Mouse (Mus musculus): Measurements from ENCODE around the gene Pi4kb. TPM values are rescaled to one million over a fixed set of nuclear protein-coding genes. Genes with fewer than 3 reads are reported as not detected.

Gene Pi4kb
- polyA plus RNA-seq, 1 experiment from 2014 or later: 21.1 TPM

- WGBS: 84% methylated on average over 5 of the region's 5 CpGs
- ATAC-seq: no peak
- Histone ChIP-seq H3K4me2 (ENCODE audit: low read length) (peak overlapping the region; percentile 54), H3K9ac (ENCODE audit: low read depth, low read length) (no peak overlapping the region), H3K4me3 (ENCODE audit: low read depth, low read length) (no peak overlapping the region), H3K27me3 (ENCODE audit: control insufficient read depth, insufficient read depth, low read depth, low read length) (no peaks in the 10 kb centered on the region), H3K36me3 (ENCODE audit: control insufficient read depth, insufficient read depth, low read length) (no peaks in the 10 kb centered on the region), H3K9me3 (replicated peaks; ENCODE audit: control insufficient read depth, low read length, poor library complexity, severe bottlenecking) (no peaks in the 10 kb centered on the region), H3K4me1 (ENCODE audit: control insufficient read depth, insufficient read depth, low read length) (peaks cover 14% of the 10 kb centered on the region), H3K27ac (ENCODE audit: low read length) (no peak overlapping the region)
Measured at GRCm38 (mm10) chr3:94973620-94974019, 911 bp upstream of the Pi4kb start.

- ATAC-seq: peak; percentile 44
- Histone ChIP-seq H3K27ac (ENCODE audit: low read length) (0 out of 2 replicates have a peak overlapping the region, but pooled peaks have one; percentile 48), H3K4me1 (ENCODE audit: control insufficient read depth, insufficient read depth, low read length) (peaks cover 14% of the 10 kb centered on the region), H3K27me3 (ENCODE audit: control insufficient read depth, insufficient read depth, low read depth, low read length) (no peaks in the 10 kb centered on the region), H3K4me2 (ENCODE audit: low read length) (peak overlapping the region; percentile 54), H3K9me3 (replicated peaks; ENCODE audit: control insufficient read depth, low read length, poor library complexity, severe bottlenecking) (no peaks in the 10 kb centered on the region), H3K9ac (ENCODE audit: low read depth, low read length) (peak overlapping the region; percentile 61), H3K4me3 (ENCODE audit: low read depth, low read length) (peak overlapping the region; percentile 75), H3K36me3 (ENCODE audit: control insufficient read depth, insufficient read depth, low read length) (no peaks in the 10 kb centered on the region)
- WGBS: 14% methylated on average over 9 of the region's 9 CpGs
Measured at GRCm38 (mm10) chr3:94974026-94974527, 454 bp upstream of the Pi4kb start.

DNA sequence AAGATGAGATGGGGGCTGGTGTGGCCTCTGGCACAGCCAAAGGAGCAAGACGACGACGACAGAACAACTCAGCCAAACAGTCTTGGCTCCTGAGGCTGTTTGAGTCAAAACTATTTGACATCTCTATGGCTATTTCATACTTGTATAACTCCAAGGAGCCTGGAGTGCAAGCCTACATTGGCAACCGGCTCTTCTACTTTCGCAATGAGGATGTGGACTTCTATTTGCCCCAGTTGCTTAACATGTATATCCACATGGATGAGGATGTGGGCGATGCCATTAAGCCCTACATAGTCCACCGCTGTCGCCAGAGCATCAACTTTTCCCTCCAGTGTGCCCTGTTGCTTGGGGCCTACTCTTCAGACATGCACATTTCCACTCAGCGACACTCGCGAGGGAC, 9.8 kb downstream of the Pi4kb start:
- Histone ChIP-seq H3K36me3 (ENCODE audit: control insufficient read depth, insufficient read depth, low read length) (peaks cover 4% of the 10 kb centered on the region; the same call in 1 of the 2 replicates), H3K4me2 (ENCODE audit: low read length) (no peak overlapping the region), H3K27ac (ENCODE audit: low read length) (no peak overlapping the region), H3K27me3 (ENCODE audit: control insufficient read depth, insufficient read depth, low read depth, low read length) (no peaks in the 10 kb centered on the region), H3K4me3 (ENCODE audit: low read depth, low read length) (no peak overlapping the region), H3K9me3 (replicated peaks; ENCODE audit: control insufficient read depth, low read length, poor library complexity, severe bottlenecking) (no peaks in the 10 kb centered on the region), H3K4me1 (ENCODE audit: control insufficient read depth, insufficient read depth, low read length) (no peaks in the 10 kb centered on the region), H3K9ac (ENCODE audit: low read depth, low read length) (no peak overlapping the region)
- WGBS: 92% methylated on average over 11 of the region's 11 CpGs
- ATAC-seq: no peak

- no peak overlapping the region for H3K27ac ChIP-seq (ENCODE audit: low read length)
- no peaks in the 10 kb centered on the region for H3K27me3 ChIP-seq (ENCODE audit: control insufficient read depth, insufficient read depth, low read depth, low read length)
- ATAC-seq: no peak
- H3K9ac ChIP-seq (ENCODE audit: low read depth, low read length): no peak overlapping the region
- no peaks in the 10 kb centered on the region for H3K4me1 ChIP-seq (ENCODE audit: control insufficient read depth, insufficient read depth, low read length)
- no peak overlapping the region for H3K4me2 ChIP-seq (ENCODE audit: low read length)
- peaks cover 6% of the 10 kb centered on the region for H3K36me3 ChIP-seq (ENCODE audit: control insufficient read depth, insufficient read depth, low read length)
- no peaks in the 10 kb centered on the region for H3K9me3 ChIP-seq (replicated peaks; ENCODE audit: control insufficient read depth, low read length, poor library complexity, severe bottlenecking)
- H3K4me3 ChIP-seq (ENCODE audit: low read depth, low read length): no peak overlapping the region
- WGBS: 98% methylated on average over 2 of the region's 2 CpGs
Measured at GRCm38 (mm10) chr3:94985513-94985912, 11.0 kb downstream of the Pi4kb start.

DNA sequence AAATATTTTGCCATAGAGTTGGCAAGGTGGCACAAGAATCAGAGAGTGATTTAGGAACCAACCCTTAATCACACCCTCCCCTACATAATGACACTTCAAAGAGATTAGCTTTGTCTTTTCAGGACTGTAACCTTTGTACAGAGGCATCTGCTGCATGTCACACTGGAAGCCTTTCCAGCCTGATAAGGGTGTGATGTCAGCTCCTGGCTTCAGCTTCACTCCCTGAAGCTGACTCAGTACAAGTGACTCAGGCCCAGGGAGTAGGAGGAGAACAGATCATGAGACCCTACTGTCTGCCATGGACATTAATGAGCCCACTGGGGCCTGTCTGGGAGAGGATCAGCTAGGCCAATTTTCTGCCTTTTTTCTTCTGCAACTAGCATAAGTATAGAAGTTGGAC, 13.0 kb downstream of the Pi4kb start:
- Histone ChIP-seq H3K9ac (ENCODE audit: low read depth, low read length) (no peak overlapping the region), H3K4me1 (ENCODE audit: control insufficient read depth, insufficient read depth, low read length) (no peaks in the 10 kb centered on the region), H3K27me3 (ENCODE audit: control insufficient read depth, insufficient read depth, low read depth, low read length) (no peaks in the 10 kb centered on the region), H3K36me3 (ENCODE audit: control insufficient read depth, insufficient read depth, low read length) (peaks cover 7% of the 10 kb centered on the region), H3K4me3 (ENCODE audit: low read depth, low read length) (no peak overlapping the region), H3K27ac (ENCODE audit: low read length) (no peak overlapping the region), H3K4me2 (ENCODE audit: low read length) (no peak overlapping the region), H3K9me3 (replicated peaks; ENCODE audit: control insufficient read depth, low read length, poor library complexity, severe bottlenecking) (no peaks in the 10 kb centered on the region)
- no peak for ATAC-seq

DNA sequence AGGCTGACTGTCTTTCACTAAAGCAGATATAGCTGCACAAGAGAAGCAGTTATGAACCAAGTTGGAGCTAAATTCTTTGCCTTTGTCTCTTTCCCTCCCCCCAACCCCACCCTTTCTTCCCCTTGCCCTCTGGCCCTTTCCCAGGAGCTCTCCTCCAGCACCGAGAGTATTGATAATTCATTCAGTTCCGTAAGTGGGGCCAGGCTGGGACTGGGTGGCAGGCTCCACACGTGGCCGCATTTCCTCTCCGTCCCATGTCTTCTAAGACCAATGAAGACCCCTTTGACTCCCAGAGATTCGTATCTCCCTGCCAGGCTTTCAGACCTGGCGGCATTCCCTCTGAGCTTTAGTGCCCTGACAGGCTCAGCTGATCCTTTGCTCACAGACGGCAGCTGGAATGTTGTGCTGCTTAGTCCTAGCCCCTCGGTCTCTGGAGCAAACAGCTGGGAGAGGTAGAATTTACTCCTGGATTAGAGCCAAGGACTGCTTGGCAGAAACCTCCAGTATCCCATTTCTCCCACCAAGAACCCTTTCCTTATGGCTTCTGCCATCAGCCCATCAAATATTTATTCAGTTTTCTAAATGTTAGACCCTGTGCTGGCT, 14.7 kb downstream of the Pi4kb start:
- Histone ChIP-seq H3K27me3 (ENCODE audit: control insufficient read depth, insufficient read depth, low read depth, low read length) (no peaks in the 10 kb centered on the region), H3K9ac (ENCODE audit: low read depth, low read length) (no peak overlapping the region), H3K36me3 (ENCODE audit: control insufficient read depth, insufficient read depth, low read length) (peaks cover 13% of the 10 kb centered on the region), H3K4me1 (ENCODE audit: control insufficient read depth, insufficient read depth, low read length) (no peaks in the 10 kb centered on the region), H3K4me2 (ENCODE audit: low read length) (no peak overlapping the region), H3K27ac (ENCODE audit: low read length) (no peak overlapping the region), H3K9me3 (replicated peaks; ENCODE audit: control insufficient read depth, low read length, poor library complexity, severe bottlenecking) (no peaks in the 10 kb centered on the region), H3K4me3 (ENCODE audit: low read depth, low read length) (no peak overlapping the region)
- WGBS: 55% methylated on average over 9 of the region's 9 CpGs
- no peak for ATAC-seq

DNA sequence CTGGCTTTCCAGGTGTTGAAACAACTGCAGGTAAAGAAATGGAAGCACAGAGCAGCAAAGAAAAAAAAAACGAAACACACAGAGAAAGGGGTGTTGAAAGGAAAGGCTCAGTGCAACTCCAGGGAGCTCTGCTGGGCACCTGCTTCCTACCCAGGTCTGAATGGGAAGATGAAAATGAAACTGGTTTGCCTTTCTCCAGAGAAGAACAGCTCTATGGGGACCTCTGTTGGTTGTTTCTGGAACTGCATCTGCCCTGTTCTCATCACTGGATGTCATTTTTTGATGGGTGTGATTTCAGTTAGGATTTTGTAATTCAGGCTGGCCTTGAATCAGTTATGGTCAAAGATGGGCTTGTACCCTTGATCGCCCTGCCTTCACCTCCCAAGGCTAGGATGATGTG, 22.4 kb downstream of the Pi4kb start:
- H3K27ac ChIP-seq (ENCODE audit: low read length): no peak overlapping the region; the same call in 1 of the 2 replicates
- H3K9me3 ChIP-seq (replicated peaks; ENCODE audit: control insufficient read depth, low read length, poor library complexity, severe bottlenecking): no peaks in the 10 kb centered on the region
- H3K27me3 ChIP-seq (ENCODE audit: control insufficient read depth, insufficient read depth, low read depth, low read length): no peaks in the 10 kb centered on the region
- ATAC-seq: no peak
- 32% methylated on average over 2 of the region's 2 CpGs for WGBS
- no peak overlapping the region for H3K4me2 ChIP-seq (ENCODE audit: low read length)
- no peak overlapping the region for H3K4me3 ChIP-seq (ENCODE audit: low read depth, low read length)
- H3K4me1 ChIP-seq (ENCODE audit: control insufficient read depth, insufficient read depth, low read length): no peaks in the 10 kb centered on the region
- H3K9ac ChIP-seq (ENCODE audit: low read depth, low read length): no peak overlapping the region
- peaks cover 23% of the 10 kb centered on the region for H3K36me3 ChIP-seq (ENCODE audit: control insufficient read depth, insufficient read depth, low read length)

GRCm38 (mm10) chr3:95002569-95002968, 28.0 kb downstream of the Pi4kb start:
- no peaks in the 10 kb centered on the region for H3K9me3 ChIP-seq (replicated peaks; ENCODE audit: control insufficient read depth, low read length, poor library complexity, severe bottlenecking)
- WGBS: 51% methylated on average over 4 of the region's 4 CpGs
- no peak overlapping the region for H3K9ac ChIP-seq (ENCODE audit: low read depth, low read length)
- H3K27ac ChIP-seq (ENCODE audit: low read length): no peak overlapping the region
- no peaks in the 10 kb centered on the region for H3K4me1 ChIP-seq (ENCODE audit: control insufficient read depth, insufficient read depth, low read length)
- H3K4me2 ChIP-seq (ENCODE audit: low read length): no peak overlapping the region
- peaks cover 30% of the 10 kb centered on the region for H3K36me3 ChIP-seq (ENCODE audit: control insufficient read depth, insufficient read depth, low read length)
- no peak overlapping the region for H3K4me3 ChIP-seq (ENCODE audit: low read depth, low read length)
- ATAC-seq: 0 out of 2 replicates have a peak, but pooled peaks have one; percentile 47
- no peaks in the 10 kb centered on the region for H3K27me3 ChIP-seq (ENCODE audit: control insufficient read depth, insufficient read depth, low read depth, low read length)

DNA sequence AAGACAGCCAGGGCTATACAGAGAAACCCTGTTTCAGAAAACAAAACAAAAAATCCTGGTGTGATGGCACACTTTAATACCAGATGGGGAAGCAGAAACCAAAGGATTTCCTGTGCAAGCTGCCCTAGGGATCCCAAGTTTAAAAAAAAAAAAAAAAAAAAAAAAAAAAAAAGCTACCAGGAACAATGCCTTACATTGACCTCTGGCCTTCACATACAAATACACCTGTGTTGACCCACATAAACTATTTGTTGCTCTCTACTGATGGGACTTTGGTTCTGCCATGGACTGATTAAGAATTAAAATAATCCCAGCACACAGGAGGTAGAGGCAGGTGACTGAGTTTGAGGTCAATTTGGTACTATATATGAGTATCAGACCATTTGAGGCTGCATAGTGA, 28.7 kb downstream of the Pi4kb start:
- Histone ChIP-seq H3K9ac (ENCODE audit: low read depth, low read length) (no peak overlapping the region), H3K27ac (ENCODE audit: low read length) (no peak overlapping the region), H3K4me3 (ENCODE audit: low read depth, low read length) (no peak overlapping the region), H3K4me1 (ENCODE audit: control insufficient read depth, insufficient read depth, low read length) (no peaks in the 10 kb centered on the region), H3K4me2 (ENCODE audit: low read length) (no peak overlapping the region), H3K36me3 (ENCODE audit: control insufficient read depth, insufficient read depth, low read length) (peaks cover 37% of the 10 kb centered on the region), H3K9me3 (replicated peaks; ENCODE audit: control insufficient read depth, low read length, poor library complexity, severe bottlenecking) (no peaks in the 10 kb centered on the region), H3K27me3 (ENCODE audit: control insufficient read depth, insufficient read depth, low read depth, low read length) (no peaks in the 10 kb centered on the region)
- no peak for ATAC-seq

Data from midbrain, embryonic 16.5 days (tissue).